Mouse (Mus musculus): ENCODE measurements around the gene Gm11562. TPM values are rescaled to one million over a fixed set of nuclear protein-coding genes. Genes with fewer than 3 reads are reported as not detected.
"Not testable (repeated sequence)": the region's sequence is repeated elsewhere in the genome, so short reads cannot be mapped to it uniquely, and the experiment has no call there.

The Gm11562 gene
- total and polyA plus RNA-seq, 3 experiments, result not detected

DNA sequence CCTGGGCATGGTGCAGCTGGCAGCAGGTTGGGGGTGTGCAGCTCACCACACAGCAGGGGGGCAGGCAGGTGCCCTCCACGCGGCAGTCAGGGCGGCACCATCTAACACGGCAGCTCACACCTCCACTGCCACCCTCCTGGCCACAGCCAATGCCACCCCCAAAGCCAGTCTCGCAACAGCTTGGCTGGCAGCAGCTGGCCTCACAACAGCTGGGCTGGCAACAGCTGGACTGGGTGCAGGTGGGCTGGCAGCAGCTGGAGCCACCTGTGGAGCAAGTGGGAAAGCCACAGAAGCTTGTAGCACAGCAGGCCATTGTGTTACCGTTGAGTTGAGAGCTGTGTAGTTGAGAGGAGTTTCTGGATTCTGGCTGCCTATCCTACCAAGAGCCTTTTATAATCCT lies 22.5 kb downstream of the Gm11562 start, which contains the start of gene Krtap9-3:
Gene Krtap9-3, minus strand, starts transcription at position 364 of the 400 bp plus-strand sequence.
- not testable (repeated sequence) for H3K36me3 ChIP-seq (ENCODE audit: control insufficient read depth in 1 of 2, insufficient read depth in 2 of 2, low read length in 2 of 2); H3K4me1 ChIP-seq (ENCODE audit: control insufficient read depth in 1 of 2, insufficient read depth in 2 of 2, low read length in 2 of 2)

DNA sequence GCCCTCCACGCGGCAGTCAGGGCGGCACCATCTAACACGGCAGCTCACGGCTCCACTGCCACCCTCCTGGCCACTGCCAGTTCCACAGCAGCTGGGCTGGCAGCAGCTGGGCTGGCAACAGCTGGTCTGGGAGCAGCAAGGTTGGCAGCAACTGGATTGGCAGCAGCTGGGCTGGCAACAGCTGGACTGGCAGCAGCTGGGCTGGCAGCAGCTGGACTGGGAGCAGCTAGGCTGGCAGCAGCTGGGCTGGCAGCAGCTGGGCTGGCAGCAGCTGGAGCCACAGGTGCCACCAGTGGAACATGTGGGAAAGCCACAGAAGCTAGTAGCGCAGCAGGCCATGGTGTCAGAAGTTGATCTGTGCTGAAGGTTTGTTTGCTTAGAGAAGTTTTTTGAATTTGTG lies 29.3 kb downstream of the Gm11562 start, which contains the start of gene Krtap1-3:
Gene Krtap1-3, minus strand, starts transcription at position 359 of the 400 bp plus-strand sequence.
- Histone ChIP-seq H3K79me2 (ENCODE audit: control insufficient read depth, insufficient read depth, low read length, poor library complexity) (no peaks in the 10 kb centered on the region), H3K9me3 (replicated peaks; ENCODE audit: insufficient read depth, low read length) (no peaks in the 10 kb centered on the region), H3K4me3 (ENCODE audit: control insufficient read depth in 1 of 2, insufficient read depth in 1 of 2, low read depth in 2 of 2, low read length in 2 of 2) (no peak within 1 kb of the TSS), H3K4me1 (ENCODE audit: control insufficient read depth in 1 of 2, insufficient read depth in 2 of 2, low read length in 2 of 2) (no peaks in the 10 kb centered on the region), H3K36me3 (ENCODE audit: control insufficient read depth in 1 of 2, insufficient read depth in 2 of 2, low read length in 2 of 2) (no peaks in the 10 kb centered on the region), H3K27ac (ENCODE audit: control insufficient read depth, low read depth, low read length) (no peak within 1 kb of the TSS), H3K9ac (ENCODE audit: control insufficient read depth, low read depth, low read length, poor library complexity, severe bottlenecking) (no peak within 1 kb of the TSS), H3K27me3 (ENCODE audit: control insufficient read depth in 1 of 2, insufficient read depth in 2 of 2, low read length in 2 of 2) (no peaks in the 10 kb centered on the region)
- no peak for TF ChIP-seq GATA1 (IDR thresholded peaks at IDR 0.05; ENCODE audit: low read depth, low read length)
- TF ChIP-seq SIN3A (IDR thresholded peaks at IDR 0.05; ENCODE audit: low read length), result no peak
- TF ChIP-seq POLR2AphosphoS2 (IDR thresholded peaks at IDR 0.05; ENCODE audit: low read length), result no peak
- TF ChIP-seq RCOR1 (IDR thresholded peaks at IDR 0.05; ENCODE audit: low read depth, low read length), result no peak
- DNase-seq (ENCODE audit: low read depth, low spot score), result no peak

More for the DNA sequence above, 22.5 kb downstream of the Gm11562 start, which contains the start of gene Krtap9-3:
- not testable (repeated sequence) for DNase-seq (ENCODE audit: low read depth, low spot score); H3K27ac ChIP-seq (ENCODE audit: control insufficient read depth, low read depth, low read length); H3K9ac ChIP-seq (ENCODE audit: control insufficient read depth, low read depth, low read length, poor library complexity, severe bottlenecking); H3K79me2 ChIP-seq (ENCODE audit: control insufficient read depth, insufficient read depth, low read length, poor library complexity); H3K27me3 ChIP-seq (ENCODE audit: control insufficient read depth in 1 of 2, insufficient read depth in 2 of 2, low read length in 2 of 2); H3K9me3 ChIP-seq (replicated peaks; ENCODE audit: insufficient read depth, low read length); H3K4me3 ChIP-seq (ENCODE audit: control insufficient read depth in 1 of 2, insufficient read depth in 1 of 2, low read depth in 2 of 2, low read length in 2 of 2)

DNA sequence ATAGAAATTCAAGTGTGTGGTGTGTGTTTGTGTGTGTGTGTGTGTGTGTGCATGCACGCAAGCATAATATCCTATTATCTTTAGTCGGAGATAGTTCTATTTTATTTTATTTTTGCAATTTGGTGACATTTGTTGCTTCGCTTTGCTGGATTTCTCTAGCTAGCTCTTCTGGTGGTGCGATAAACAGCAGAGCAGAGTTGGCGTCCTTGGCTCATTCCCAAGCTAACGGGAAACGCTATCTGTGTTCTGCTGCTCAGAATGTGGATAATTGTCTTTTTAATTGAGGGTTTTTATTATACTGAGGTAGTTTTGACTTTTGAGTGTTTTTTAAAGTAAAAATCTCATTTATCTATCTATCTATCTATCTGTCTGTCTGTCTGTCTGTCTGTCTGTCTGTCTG lies 35.1 kb downstream of the Gm11562 start:
- no peak for DNase-seq (ENCODE audit: low read depth, low spot score)
- no peaks in the 10 kb centered on the region for H3K4me1 ChIP-seq (ENCODE audit: control insufficient read depth in 1 of 2, insufficient read depth in 2 of 2, low read length in 2 of 2)
- H3K9me3 ChIP-seq (replicated peaks; ENCODE audit: insufficient read depth, low read length), result no peaks in the 10 kb centered on the region
- H3K27ac ChIP-seq (ENCODE audit: control insufficient read depth, low read depth, low read length), result no peak overlapping the region
- TF ChIP-seq CHD2 (IDR thresholded peaks at IDR 0.05; ENCODE audit: low read length), result no peak
- no peak for TF ChIP-seq TAL1 (IDR thresholded peaks at IDR 0.05; ENCODE audit: low read length)
- TF ChIP-seq MXI1 (IDR thresholded peaks at IDR 0.05; ENCODE audit: low read depth, low read length), result no peak
- TF ChIP-seq SIN3A (IDR thresholded peaks at IDR 0.05; ENCODE audit: low read length), result no peak
- TF ChIP-seq MEF2A (IDR thresholded peaks at IDR 0.05; ENCODE audit: extremely low read depth, insufficient replicate concordance, low read depth, low read length, poor library complexity, severe bottlenecking), result no peak
- no peak for TF ChIP-seq MYC (IDR thresholded peaks at IDR 0.05; ENCODE audit: low read depth, low read length)
- TF ChIP-seq EP300 (IDR thresholded peaks at IDR 0.05; ENCODE audit: low read depth in 1 of 2, low read length in 2 of 2), result no peak
- TF ChIP-seq GABPA (IDR thresholded peaks at IDR 0.05; ENCODE audit: low read depth, low read length), result no peak
- no peak for TF ChIP-seq USF2 (IDR thresholded peaks at IDR 0.05; ENCODE audit: borderline replicate concordance in 1 of 2, insufficient read depth in 1 of 2, low read depth in 1 of 2, low read length in 2 of 2)
- TF ChIP-seq MAFK (IDR thresholded peaks at IDR 0.05; ENCODE audit: borderline replicate concordance, low read depth, low read length), result no peak
- TF ChIP-seq USF1 (IDR thresholded peaks at IDR 0.05; ENCODE audit: low read depth, low read length), result no peak
- no peak for TF ChIP-seq RAD21 (IDR thresholded peaks at IDR 0.05; ENCODE audit: low read depth, low read length)
- no peak for TF ChIP-seq HCFC1 (IDR thresholded peaks at IDR 0.05; ENCODE audit: low read depth, low read length)
- TF ChIP-seq ZC3H11A (IDR thresholded peaks at IDR 0.05; ENCODE audit: low read depth, low read length), result no peak
- no peak for TF ChIP-seq NRF1 (IDR thresholded peaks at IDR 0.05; ENCODE audit: insufficient read depth, low read depth, low read length, poor library complexity, severe bottlenecking)
- no peak for TF ChIP-seq ZNF384 (IDR thresholded peaks at IDR 0.05; ENCODE audit: low read depth, low read length)
- TF ChIP-seq UBTF (IDR thresholded peaks at IDR 0.05; ENCODE audit: borderline replicate concordance, insufficient read depth, low read depth, low read length), result no peak
- no peak for TF ChIP-seq TBP (IDR thresholded peaks at IDR 0.05; ENCODE audit: low read depth, low read length)
- no peak for TF ChIP-seq RCOR1 (IDR thresholded peaks at IDR 0.05; ENCODE audit: low read depth, low read length)
- no peak overlapping the region for H3K9ac ChIP-seq (ENCODE audit: control insufficient read depth, low read depth, low read length, poor library complexity, severe bottlenecking)
- H3K36me3 ChIP-seq (ENCODE audit: control insufficient read depth in 1 of 2, insufficient read depth in 2 of 2, low read length in 2 of 2), result no peaks in the 10 kb centered on the region
- no peaks in the 10 kb centered on the region for H3K79me2 ChIP-seq (ENCODE audit: control insufficient read depth, insufficient read depth, low read length, poor library complexity)
- H3K27me3 ChIP-seq (ENCODE audit: control insufficient read depth in 1 of 2, insufficient read depth in 2 of 2, low read length in 2 of 2), result no peaks in the 10 kb centered on the region
- H3K4me3 ChIP-seq (ENCODE audit: control insufficient read depth in 1 of 2, insufficient read depth in 1 of 2, low read depth in 2 of 2, low read length in 2 of 2), result no peak overlapping the region
